Mouse (Mus musculus) midbrain, embryonic 14.5 days (tissue): ENCODE results near the gene Ankrd44. TPM values are rescaled to one million over a fixed set of nuclear protein-coding genes. Genes with fewer than 3 reads are reported as not detected.

Experiments
- ATAC-seq: fragments of 200-750 bp; cut with Nextera tagmentation; 2 replicates; pipeline ENCODE4 v1.8.0; 2017; ENCODE audit warnings: moderate number of reproducible peaks, moderate library complexity; ENCODE audit not compliant: low FRiP score, low TSS enrichment
- DNase-seq: peaks from one replicate; pipeline ENCODE4 v3.0.0-alpha.2; 2015
- H3K27ac ChIP-seq: fragments of 300-500 bp; sonication (generic); replicated peaks from 2 replicates; pipeline ENCODE4 v1.5.1; 2014; ENCODE audit warnings: mild to moderate bottlenecking, low read depth, low read length, moderate library complexity
- H3K27me3 ChIP-seq: fragments of 300-500 bp; sonication (generic); 2 replicates; pipeline ENCODE4 v1.6.1; 2014; ENCODE audit warnings: low read length, control low read depth, mixed read lengths; ENCODE audit not compliant: control insufficient read depth, insufficient read depth
- H3K36me3 ChIP-seq: fragments of 300-500 bp; sonication (generic); 2 replicates; pipeline ENCODE4 v1.6.1; 2014; ENCODE audit warnings: low read length, control low read depth; ENCODE audit not compliant: control insufficient read depth, insufficient read depth
- H3K4me1 ChIP-seq: fragments of 300-500 bp; sonication (generic); 2 replicates; pipeline ENCODE4 v1.6.1; 2014; ENCODE audit warnings: mild to moderate bottlenecking, antibody characterized with exemption, low read length, control low read depth; ENCODE audit not compliant: control insufficient read depth, insufficient read depth
- H3K4me2 ChIP-seq: fragments of 300-500 bp; sonication (generic); 2 replicates; pipeline ENCODE4 v1.6.1; 2014; ENCODE audit warnings: mild to moderate bottlenecking, low read length, moderate library complexity
- H3K4me3 ChIP-seq: fragments of 300-500 bp; sonication (generic); replicated peaks from 2 replicates; pipeline ENCODE4 v1.5.1; 2014; ENCODE audit warnings: low read depth, low read length
- H3K9ac ChIP-seq: fragments of 300-500 bp; sonication (generic); replicated peaks from 2 replicates; pipeline ENCODE4 v1.6.1; 2014; ENCODE audit warnings: mild to moderate bottlenecking, low read length, moderate library complexity
- H3K9me3 ChIP-seq: fragments of 300-500 bp; sonication (generic); 2 replicates; pipeline ENCODE4 v1.6.1; 2016; ENCODE audit warnings: low read length, control low read depth, mixed read lengths; ENCODE audit not compliant: control insufficient read depth
- WGBS: fragments of 180-500 bp; shearing (Covaris S2); extraction: QIAGEN DNeasy Blood & Tissue Kit; methylation state at CpG from one replicate; pipeline ENCODE4 v1.1.7; 2014; 5-methylcytosine and 5-hydroxymethylcytosine counted together
- polyA plus RNA-seq: library from polyadenylated mRNA; unstranded; fragments of >200 nt; fragmentation: Nextera tagmentation; extraction: Ambion mirVana; gene quantifications from 2 replicates; pipeline ENCODE4 v1.2.1, GENCODE M21; 2014

The Ankrd44 gene
- polyA plus RNA-seq, 1 experiment from 2014 or later: 39.1 TPM

- WGBS: 93% methylated on average over 2 of the region's 2 CpGs
- Histone ChIP-seq H3K4me2 (no peak overlapping the region), H3K4me1 (peaks cover 12% of the 10 kb centered on the region), H3K4me3 (no peak overlapping the region), H3K9me3 (no peaks in the 10 kb centered on the region), H3K9ac (no peak overlapping the region), H3K36me3 (no peaks in the 10 kb centered on the region), H3K27me3 (no peaks in the 10 kb centered on the region), H3K27ac (no peak overlapping the region)
- no peak for DNase-seq
- ATAC-seq: no peak
These were observed 55.6 kb downstream of the Ankrd44 start for GRCm38 (mm10) chr1:54870634-54871033.

GRCm38 (mm10) chr1:54867226-54867625, 59.0 kb downstream of the Ankrd44 start:
- ATAC-seq (no peak), DNase-seq (no peak)
- Histone ChIP-seq H3K4me3 (no peak overlapping the region), H3K4me1 (peaks cover 12% of the 10 kb centered on the region), H3K9me3 (no peaks in the 10 kb centered on the region), H3K36me3 (no peaks in the 10 kb centered on the region), H3K9ac (no peak overlapping the region), H3K27me3 (no peaks in the 10 kb centered on the region), H3K4me2 (no peak overlapping the region), H3K27ac (no peak overlapping the region)
- WGBS: 44% methylated on average over 4 of the region's 4 CpGs

- Histone ChIP-seq H3K4me2 (no peak overlapping the region), H3K36me3 (no peaks in the 10 kb centered on the region), H3K27ac (no peak overlapping the region), H3K4me3 (no peak overlapping the region), H3K9me3 (no peaks in the 10 kb centered on the region), H3K27me3 (no peaks in the 10 kb centered on the region), H3K4me1 (peaks cover 15% of the 10 kb centered on the region), H3K9ac (no peak overlapping the region)
- WGBS: 85% methylated on average over 3 of the region's 3 CpGs
- no peak for ATAC-seq
- no peak for DNase-seq
These were observed 60.1 kb downstream of the Ankrd44 start for GRCm38 (mm10) chr1:54866131-54866530.

- no peak overlapping the region for H3K4me3 ChIP-seq
- DNase-seq (no peak), ATAC-seq (no peak)
- H3K27ac ChIP-seq: no peak overlapping the region
- WGBS: 88% methylated on average over 7 of the region's 7 CpGs
- no peak overlapping the region for H3K9ac ChIP-seq
- no peaks in the 10 kb centered on the region for H3K36me3 ChIP-seq
- H3K27me3 ChIP-seq: no peaks in the 10 kb centered on the region
- peaks cover 15% of the 10 kb centered on the region for H3K4me1 ChIP-seq
- H3K9me3 ChIP-seq: no peaks in the 10 kb centered on the region
- H3K4me2 ChIP-seq: no peak overlapping the region
These were observed 61.1 kb downstream of the Ankrd44 start for GRCm38 (mm10) chr1:54864928-54865652.

GRCm38 (mm10) chr1:54860361-54860760, 65.8 kb downstream of the Ankrd44 start:
- Histone ChIP-seq H3K27me3 (no peaks in the 10 kb centered on the region), H3K4me3 (no peak overlapping the region)
- no peak for ATAC-seq

GRCm38 (mm10) chr1:54859876-54860275, 66.3 kb downstream of the Ankrd44 start:
- no peaks in the 10 kb centered on the region for H3K9me3 ChIP-seq
- peaks cover 3% of the 10 kb centered on the region; the same call in 1 of the 2 replicates for H3K4me1 ChIP-seq
- no peaks in the 10 kb centered on the region for H3K27me3 ChIP-seq
- no peaks in the 10 kb centered on the region for H3K36me3 ChIP-seq
- ATAC-seq (no peak), DNase-seq (no peak)
- H3K27ac ChIP-seq: no peak overlapping the region
- no peak overlapping the region for H3K4me3 ChIP-seq
- no peak overlapping the region for H3K9ac ChIP-seq
- H3K4me2 ChIP-seq: no peak overlapping the region

More at GRCm38 (mm10) chr1:54860361-54860760, 65.8 kb downstream of the Ankrd44 start:
- 78% methylated on average over 5 of the region's 5 CpGs for WGBS
- no peaks in the 10 kb centered on the region for H3K9me3 ChIP-seq
- no peak for DNase-seq
- no peak overlapping the region for H3K9ac ChIP-seq
- no peak overlapping the region for H3K4me2 ChIP-seq
- no peaks in the 10 kb centered on the region for H3K36me3 ChIP-seq
- H3K27ac ChIP-seq: no peak overlapping the region
- peaks cover 3% of the 10 kb centered on the region; the same call in 1 of the 2 replicates for H3K4me1 ChIP-seq

- H3K27me3 ChIP-seq: no peaks in the 10 kb centered on the region
- DNase-seq (no peak), ATAC-seq (no peak)
- no peak overlapping the region for H3K27ac ChIP-seq
- no peaks in the 10 kb centered on the region for H3K36me3 ChIP-seq
- WGBS: 100% methylated on average over 2 of the region's 2 CpGs
- H3K9me3 ChIP-seq: no peaks in the 10 kb centered on the region
- peaks cover 3% of the 10 kb centered on the region; the same call in 1 of the 2 replicates for H3K4me1 ChIP-seq
- no peak overlapping the region for H3K4me3 ChIP-seq
- no peak overlapping the region for H3K9ac ChIP-seq
- H3K4me2 ChIP-seq: no peak overlapping the region
These were observed 67.3 kb downstream of the Ankrd44 start for GRCm38 (mm10) chr1:54858898-54859297.

GRCm38 (mm10) chr1:54856502-54856901, 69.7 kb downstream of the Ankrd44 start:
- ATAC-seq (no peak), DNase-seq (no peak)
- no peak overlapping the region for H3K27ac ChIP-seq
- WGBS: 95% methylated on average over 7 of the region's 7 CpGs
- H3K27me3 ChIP-seq: no peaks in the 10 kb centered on the region
- no peaks in the 10 kb centered on the region for H3K4me1 ChIP-seq
- no peak overlapping the region for H3K9ac ChIP-seq
- no peaks in the 10 kb centered on the region for H3K36me3 ChIP-seq
- no peak overlapping the region for H3K4me2 ChIP-seq
- H3K4me3 ChIP-seq: no peak overlapping the region
- no peaks in the 10 kb centered on the region for H3K9me3 ChIP-seq

GRCm38 (mm10) chr1:54855970-54856369, 70.2 kb downstream of the Ankrd44 start:
- Histone ChIP-seq H3K27me3 (no peaks in the 10 kb centered on the region), H3K9ac (no peak overlapping the region), H3K36me3 (no peaks in the 10 kb centered on the region), H3K9me3 (no peaks in the 10 kb centered on the region), H3K4me2 (no peak overlapping the region), H3K4me3 (no peak overlapping the region), H3K4me1 (no peaks in the 10 kb centered on the region), H3K27ac (no peak overlapping the region)
- DNase-seq (no peak), ATAC-seq (no peak)
- WGBS: 87% methylated on average over 3 of the region's 3 CpGs
